Mouse (Mus musculus) CH12.LX (cell line): ENCODE measurements around the gene Dcun1d4. TPM values are rescaled to one million over a fixed set of nuclear protein-coding genes. Genes with fewer than 3 reads are reported as not detected.

Experiments used
- DNase-seq: peaks from one replicate; pipeline ENCODE4 v3.0.0-alpha.2; 2013; ENCODE audit errors: extremely low read depth
- H3K27ac ChIP-seq: 2 replicates; pipeline ENCODE4 v1.5.1; 2012; ENCODE audit warnings: low read depth, mild to moderate bottlenecking, control low read depth, moderate library complexity; ENCODE audit not compliant: insufficient read depth
- H3K27me3 ChIP-seq: replicated peaks from 2 replicates; pipeline ENCODE3; 2012; ENCODE audit warnings: inconsistent platforms
- H3K36me3 ChIP-seq, 2 experiments: replicated peaks in 1 of 2; 2 replicates each; pipeline versions ENCODE3 to v1.6.1; 2012; ENCODE audit warnings: inconsistent platforms in 1 of 2, low read length in 1 of 2, mild to moderate bottlenecking in 1 of 2, mixed read lengths in 1 of 2, moderate library complexity in 1 of 2; ENCODE audit not compliant: control insufficient read depth in 1 of 2, insufficient read depth in 1 of 2
- H3K4me1 ChIP-seq, 2 experiments: 2 replicates each; pipeline ENCODE4 v1.6.1; 2012; ENCODE audit warnings: inconsistent platforms in 1 of 2, moderate library complexity in 1 of 2; ENCODE audit not compliant: insufficient read depth in 2 of 2, control insufficient read depth in 1 of 2
- H3K4me2 ChIP-seq: 2 replicates; pipeline ENCODE4 v1.6.1; 2012; ENCODE audit warnings: low read depth, mild to moderate bottlenecking, control low read depth; ENCODE audit not compliant: poor library complexity, insufficient read depth, severe bottlenecking
- H3K4me3 ChIP-seq, 3 experiments: fragments of 150-350 bp in 1 of 3; sonication (generic) in 1 of 3; replicated peaks in 1 of 3; 2 replicates each; pipeline versions ENCODE3 to v1.5.1; 2011 to 2012; ENCODE audit warnings: low read depth in 2 of 3, low read length in 2 of 3, mild to moderate bottlenecking in 2 of 3, moderate library complexity in 2 of 3, control low read depth in 1 of 3, improper control_type of control experiment in 1 of 3, inconsistent platforms in 1 of 3, mixed read lengths in 1 of 3; ENCODE audit not compliant: poor library complexity in 1 of 3
- H3K79me2 ChIP-seq: replicated peaks from 2 replicates; pipeline ENCODE4 v1.6.1; 2012; ENCODE audit warnings: mild to moderate bottlenecking, moderate library complexity; ENCODE audit not compliant: control insufficient read depth, poor library complexity, insufficient read depth, severe bottlenecking; ENCODE audit errors: extremely low read depth
- H3K9ac ChIP-seq: 2 replicates; pipeline ENCODE4 v1.6.1; 2012; ENCODE audit warnings: low read depth, mild to moderate bottlenecking, control low read depth, moderate library complexity; ENCODE audit not compliant: insufficient read depth
- H3K9me3 ChIP-seq: replicated peaks from 2 replicates; pipeline ENCODE3; 2012; ENCODE audit warnings: low read length, inconsistent platforms, mixed read lengths
- CHD2 ChIP-seq: IDR thresholded peaks from 2 replicates; pipeline ENCODE4 v1.6.1; 2011; ENCODE audit warnings: low read length, improper control_type of control experiment
- CTCF ChIP-seq, 2 experiments: IDR thresholded peaks in 1 of 2; conservative IDR thresholded peaks in 1 of 2; 2 replicates each; pipeline ENCODE4 v1.5.1; 2011 to 2012; ENCODE audit warnings: low read depth in 2 of 2, low read length in 2 of 2, improper control_type of control experiment in 1 of 2, inconsistent platforms in 1 of 2, mild to moderate bottlenecking in 1 of 2, moderate library complexity in 1 of 2
- E2F4 ChIP-seq: IDR thresholded peaks from 2 replicates; pipeline ENCODE4 v1.6.1; 2011; ENCODE audit warnings: low read depth, low read length, improper control_type of control experiment; ENCODE audit not compliant: insufficient replicate concordance
- HCFC1 ChIP-seq: IDR thresholded peaks from 2 replicates; pipeline ENCODE4 v1.6.1; 2012; ENCODE audit warnings: low read depth, mild to moderate bottlenecking, inconsistent platforms, low read length, improper control_type of control experiment
- MAFK ChIP-seq: IDR thresholded peaks from 2 replicates; pipeline ENCODE4 v1.6.1; 2011; ENCODE audit warnings: low read length, improper control_type of control experiment; ENCODE audit not compliant: insufficient replicate concordance
- MAZ ChIP-seq: IDR thresholded peaks from 2 replicates; pipeline ENCODE4 v1.6.1; 2012; ENCODE audit warnings: low read depth, mild to moderate bottlenecking, inconsistent platforms, low read length, improper control_type of control experiment, moderate library complexity
- NRF1 ChIP-seq: IDR thresholded peaks from 2 replicates; pipeline ENCODE4 v1.6.1; 2014; ENCODE audit warnings: low read depth, mild to moderate bottlenecking, inconsistent platforms, low read length, improper control_type of control experiment, moderate library complexity
- PAX5 ChIP-seq: IDR thresholded peaks from 2 replicates; pipeline ENCODE4 v1.6.1; 2012; ENCODE audit warnings: low read length, inconsistent platforms, mixed read lengths
- POLR2A ChIP-seq: IDR thresholded peaks from 2 replicates; pipeline ENCODE4 v1.6.1; 2011; ENCODE audit warnings: low read depth, mild to moderate bottlenecking, improper control_type of control experiment, low read length
- RCOR1 ChIP-seq: conservative IDR thresholded peaks from 2 replicates; pipeline ENCODE4 v1.6.1; 2012; ENCODE audit warnings: low read depth, mild to moderate bottlenecking, inconsistent platforms, low read length, improper control_type of control experiment
- SMC3 ChIP-seq: IDR thresholded peaks from 2 replicates; pipeline ENCODE4 v1.6.1; 2011; ENCODE audit warnings: low read depth, low read length, improper control_type of control experiment
- TBP ChIP-seq: conservative IDR thresholded peaks from 2 replicates; pipeline ENCODE4 v1.6.1; 2011; ENCODE audit warnings: low read depth, low read length, improper control_type of control experiment
- TCF12 ChIP-seq: IDR thresholded peaks from 2 replicates; pipeline ENCODE4 v1.6.1; 2014; ENCODE audit warnings: low read depth, mild to moderate bottlenecking, inconsistent platforms, low read length, improper control_type of control experiment
- UBTF ChIP-seq: IDR thresholded peaks from 2 replicates; pipeline ENCODE4 v1.6.1; 2012; ENCODE audit warnings: low read depth, mild to moderate bottlenecking, inconsistent platforms, low read length, improper control_type of control experiment, moderate library complexity
- USF1 ChIP-seq: IDR thresholded peaks from 2 replicates; pipeline ENCODE4 v1.6.1; 2014; ENCODE audit warnings: low read depth, mild to moderate bottlenecking, inconsistent platforms, low read length, improper control_type of control experiment
- ZC3H11A ChIP-seq: IDR thresholded peaks from 2 replicates; pipeline ENCODE4 v1.6.1; 2012; ENCODE audit warnings: low read depth, mild to moderate bottlenecking, inconsistent platforms, low read length, improper control_type of control experiment
- ZKSCAN1 ChIP-seq: IDR thresholded peaks from 2 replicates; pipeline ENCODE4 v1.6.1; 2012; ENCODE audit warnings: low read depth, inconsistent platforms, low read length, improper control_type of control experiment, borderline replicate concordance
- dilution Hi-C: fragments of 300-500 bp; cut with MboI; formaldehyde crosslinking; loops from 2 replicates; pipeline ENCODE4 v1.14.3; 2020; ENCODE audit warnings: low sequenced_read_pairs; ENCODE audit not compliant: extremely low pct_unique_long_range_greater_than_20kb, extremely low pct_ligation_motif_present
- in situ Hi-C: fragments of 300-500 bp; cut with MboI; formaldehyde crosslinking; loops from 3 replicates; pipeline ENCODE4 v1.14.3; 2019; ENCODE audit warnings: low sequenced_read_pairs, low pct_ligation_motif_present, low pct_unique_long_range_greater_than_20kb, mixed read lengths
- polyA plus RNA-seq: library from polyadenylated mRNA; unstranded; fragments of >175 nt; gene quantifications from 2 replicates; pipeline ENCODE4 v1.2.1, GENCODE M21; 2012; ENCODE audit warnings: low read depth; ENCODE audit not compliant: insufficient read length
- total RNA-seq, 2 experiments: library from RNA; depleted of rRNA; stranded (reverse); fragments of 300-350 nt in 1 of 2; fragments of >200 nt in 1 of 2; gene quantifications; 2 replicates each; pipeline ENCODE4 v1.2.3; 2012 to 2014

Dcun1d4 gene
- total and polyA plus RNA-seq, 3 experiments, result 1.4 to 3.9 (median 1.7) TPM

DNA sequence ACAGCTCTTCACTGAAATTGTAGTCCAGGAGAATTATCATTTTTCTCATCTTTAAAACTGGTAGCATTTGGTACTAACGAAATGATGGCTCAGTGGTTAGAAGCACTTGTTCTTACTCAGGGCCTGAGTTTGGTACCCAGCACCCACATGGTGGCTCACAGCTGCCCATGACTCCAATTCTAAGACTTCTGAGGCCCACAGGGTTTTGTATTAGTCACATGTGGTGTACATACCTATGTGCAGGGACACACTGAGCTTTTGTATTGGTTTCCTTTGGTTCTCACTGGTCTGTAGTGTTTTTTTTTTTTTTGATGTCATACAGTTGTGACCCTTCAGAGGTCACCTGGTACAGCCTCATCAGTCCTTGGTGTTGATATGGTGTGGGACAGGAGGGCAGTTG, 68.0 kb downstream of the Dcun1d4 start:
- in situ Hi-C loops, result no loop called here
- TF ChIP-seq ZC3H11A, result no peak
- TF ChIP-seq E2F4, result no peak
- no peak for TF ChIP-seq MAFK
- no peak for TF ChIP-seq USF1
- TF ChIP-seq SMC3, result no peak
- TF ChIP-seq POLR2A, result no peak
- no peak for TF ChIP-seq TCF12
- no peak for TF ChIP-seq UBTF
- TF ChIP-seq ZKSCAN1, result no peak
- TF ChIP-seq CHD2, result no peak
- no peak for TF ChIP-seq CTCF (conservative IDR thresholded peaks at IDR 0.05 in 1 of 2, IDR thresholded peaks at IDR 0.05 in 1 of 2; ENCODE audit: low read depth in 2 of 2, low read length in 2 of 2)
- TF ChIP-seq HCFC1, result no peak
- TF ChIP-seq RCOR1, result no peak
- no peak for TF ChIP-seq NRF1
- no peak for TF ChIP-seq MAZ
- no peak for TF ChIP-seq PAX5
- no peak for TF ChIP-seq TBP
- no peak for DNase-seq
- H3K79me2 ChIP-seq, result no peaks in the 10 kb centered on the region
- H3K27me3 ChIP-seq, result no peaks in the 10 kb centered on the region
- H3K9me3 ChIP-seq, result no peaks in the 10 kb centered on the region
- dilution Hi-C loops, result no loop called here
- no peak overlapping the region for H3K9ac ChIP-seq
- no peak overlapping the region for H3K4me2 ChIP-seq
- peaks cover 0 to 13% of the 10 kb centered on the region in 2 experiments for H3K36me3 ChIP-seq
- peaks cover 0 to 8% of the 10 kb centered on the region in 2 experiments; a peak in 2 of 4 replicates for H3K4me1 ChIP-seq
- H3K27ac ChIP-seq, result no peak overlapping the region
- no peak overlapping the region for H3K4me3 ChIP-seq

DNA sequence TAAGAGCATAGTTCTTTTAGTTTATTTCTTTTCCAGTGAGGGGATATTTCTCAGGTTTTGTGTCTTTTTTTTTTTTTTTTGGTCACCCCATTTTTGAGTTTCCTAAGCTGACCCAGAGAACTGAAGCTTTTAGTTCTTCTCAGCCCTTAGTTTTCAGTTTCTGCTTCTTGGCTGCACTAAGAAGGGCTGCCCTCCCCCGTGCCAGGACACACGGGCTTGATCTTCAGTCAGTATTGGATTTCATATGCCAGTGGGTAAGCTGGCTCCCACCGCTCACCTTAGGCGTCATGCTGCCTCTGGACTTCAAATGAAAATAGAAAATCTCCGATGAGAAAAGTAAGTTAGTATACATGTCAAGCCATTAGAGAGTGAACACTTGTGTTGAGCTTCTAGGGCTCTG, 71.0 kb downstream of the Dcun1d4 start:
- H3K4me3 ChIP-seq, result no peak overlapping the region
- no peak for DNase-seq
- H3K27ac ChIP-seq, result no peak overlapping the region
- no peaks in the 10 kb centered on the region for H3K9me3 ChIP-seq
- in situ Hi-C loops (no loop called here), dilution Hi-C loops (no loop called here)
- TF ChIP-seq SMC3, result no peak
- TF ChIP-seq ZC3H11A, result no peak
- no peak for TF ChIP-seq MAFK
- no peak overlapping the region for H3K9ac ChIP-seq
- H3K4me1 ChIP-seq, result peaks cover 2 to 10% of the 10 kb centered on the region in 2 experiments
- H3K4me2 ChIP-seq, result no peak overlapping the region
- H3K36me3 ChIP-seq, result peaks cover 0 to 8% of the 10 kb centered on the region in 2 experiments
- no peaks in the 10 kb centered on the region for H3K79me2 ChIP-seq
- H3K27me3 ChIP-seq, result no peaks in the 10 kb centered on the region
